Mouse (Mus musculus) T-helper 17 cell (primary cell): ENCODE data around the gene Plekha6.

Source experiments
- in situ Hi-C, 2 experiments: fragments of 300-600 bp; cut with MboI, MseI; formaldehyde crosslinking; loops; 1 replicate in 1 of 2; 2 replicates in 1 of 2; pipeline ENCODE4 v1.15.1; 2025; ENCODE audit warnings: high pct_unique_total_duplicates in 2 of 2

Gene Plekha6

GRCm38 (mm10) chr1:133181072-133182015, 17.3 kb downstream of the Plekha6 start:
- in situ Hi-C loops = loop anchor here in 1 of 2 experiments (5.0 kb wide), 1 partner anchor 136 kb away; no protein-coding TSS in a partner anchor

GRCm38 (mm10) chr1:133182016-133182705, 18.2 kb downstream of the Plekha6 start:
- in situ Hi-C loops = loop anchor here in 1 of 2 experiments (5.0 kb wide), 1 partner anchor 135 kb away; no protein-coding TSS in a partner anchor

- in situ Hi-C loops = loop anchor here in 1 of 2 experiments (5.0 kb wide), 1 partner anchor 135 kb away; no protein-coding TSS in a partner anchor
Observed at GRCm38 (mm10) chr1:133182706-133183095, 18.7 kb downstream of the Plekha6 start.

GRCm38 (mm10) chr1:133183141-133183925, 19.3 kb downstream of the Plekha6 start:
- in situ Hi-C loops = loop anchor here in 1 of 2 experiments (5.0 kb wide), 1 partner anchor 134 kb away; no protein-coding TSS in a partner anchor

- in situ Hi-C loops = no loop called here
Observed at GRCm38 (mm10) chr1:133187948-133188680, 24.1 kb downstream of the Plekha6 start.

- in situ Hi-C loops = no loop called here
Observed at GRCm38 (mm10) chr1:133188719-133189118, 24.7 kb downstream of the Plekha6 start.

GRCm38 (mm10) chr1:133189471-133189870, 25.5 kb downstream of the Plekha6 start:
- in situ Hi-C loops = no loop called here

GRCm38 (mm10) chr1:133190550-133190949, 26.5 kb downstream of the Plekha6 start:
- in situ Hi-C loops = loop anchor here in 1 of 2 experiments (10.0 kb wide), 1 partner anchor 764 kb away; no protein-coding TSS in a partner anchor

- in situ Hi-C loops = loop anchor here in 1 of 2 experiments (10.0 kb wide), 1 partner anchor 759 kb away; no protein-coding TSS in a partner anchor
Observed at GRCm38 (mm10) chr1:133196181-133196580, 32.2 kb downstream of the Plekha6 start.

- in situ Hi-C loops = loop anchor here in 1 of 2 experiments (10.0 kb wide), 1 partner anchor 758 kb away; no protein-coding TSS in a partner anchor
Observed at GRCm38 (mm10) chr1:133197266-133197665, 33.3 kb downstream of the Plekha6 start.

- in situ Hi-C loops = loop anchor here in 1 of 2 experiments (10.0 kb wide), 1 partner anchor 755 kb away; no protein-coding TSS in a partner anchor
Observed at GRCm38 (mm10) chr1:133199706-133200105, 35.7 kb downstream of the Plekha6 start.

- in situ Hi-C loops = no loop called here
Observed at GRCm38 (mm10) chr1:133201499-133201898, 37.5 kb downstream of the Plekha6 start.

GRCm38 (mm10) chr1:133203701-133204100, 39.7 kb downstream of the Plekha6 start:
- in situ Hi-C loops = no loop called here

- in situ Hi-C loops = no loop called here
Observed at GRCm38 (mm10) chr1:133204341-133204849, 40.4 kb downstream of the Plekha6 start.

- in situ Hi-C loops = no loop called here
Observed at GRCm38 (mm10) chr1:133204985-133205384, 41.0 kb downstream of the Plekha6 start.

GRCm38 (mm10) chr1:133208086-133208815, 44.2 kb downstream of the Plekha6 start:
- in situ Hi-C loops = no loop called here

GRCm38 (mm10) chr1:133209036-133209435, 45.0 kb downstream of the Plekha6 start:
- in situ Hi-C loops = no loop called here

- in situ Hi-C loops = no loop called here
Observed at GRCm38 (mm10) chr1:133209482-133209881, 45.5 kb downstream of the Plekha6 start.

- in situ Hi-C loops = no loop called here
Observed at GRCm38 (mm10) chr1:133209901-133210516, 46.0 kb downstream of the Plekha6 start.
